Mouse (Mus musculus) neural tube, embryonic 14.5 days (tissue): Measurements from ENCODE around the gene Clta. TPM values are rescaled to one million over a fixed set of nuclear protein-coding genes. Genes with fewer than 3 reads are reported as not detected.

Experiments
- ATAC-seq: fragments of 200-750 bp; cut with Nextera tagmentation; 2 replicates; pipeline ENCODE4 v1.8.0; 2017; ENCODE audit warnings: low read depth, mild to moderate bottlenecking, moderate TSS enrichment, moderate library complexity
- H3K27ac ChIP-seq: fragments of 300-500 bp; sonication (generic); 2 replicates; pipeline ENCODE4 v1.5.1; 2014; ENCODE audit warnings: low read depth, mild to moderate bottlenecking, control low read depth, low read length, moderate library complexity, mixed read lengths
- H3K27me3 ChIP-seq: fragments of 300-500 bp; sonication (generic); 2 replicates; pipeline ENCODE4 v1.6.1; 2014; ENCODE audit warnings: low read length; ENCODE audit not compliant: control insufficient read depth, insufficient read depth
- H3K36me3 ChIP-seq: fragments of 300-500 bp; sonication (generic); 2 replicates; pipeline ENCODE4 v1.6.1; 2014; ENCODE audit warnings: low read length, mixed read lengths; ENCODE audit not compliant: control insufficient read depth, insufficient read depth
- H3K4me1 ChIP-seq: fragments of 300-500 bp; sonication (generic); 2 replicates; pipeline ENCODE4 v1.6.1; 2014; ENCODE audit warnings: low read length; ENCODE audit not compliant: control insufficient read depth, insufficient read depth
- H3K4me2 ChIP-seq: fragments of 300-500 bp; sonication (generic); 2 replicates; pipeline ENCODE4 v1.6.1; 2014; ENCODE audit warnings: mild to moderate bottlenecking, low read depth, low read length, control low read depth
- H3K4me3 ChIP-seq: fragments of 300-500 bp; sonication (generic); 2 replicates; pipeline ENCODE4 v1.5.1; 2014; ENCODE audit warnings: low read depth, low read length, control low read depth, mixed read lengths
- H3K9ac ChIP-seq: fragments of 300-500 bp; sonication (generic); replicated peaks from 2 replicates; pipeline ENCODE4 v1.6.1; 2014; ENCODE audit warnings: low read depth, mild to moderate bottlenecking, control low read depth, low read length, mixed read lengths
- H3K9me3 ChIP-seq: fragments of 300-500 bp; sonication (generic); 2 replicates; pipeline ENCODE4 v1.6.1; 2016; ENCODE audit warnings: low read length; ENCODE audit not compliant: control insufficient read depth
- WGBS: fragments of 180-500 bp; shearing (Covaris S2); extraction: QIAGEN DNeasy Blood & Tissue Kit; methylation state at CpG from one replicate; pipeline ENCODE4 v1.1.7; 2014; 5-methylcytosine and 5-hydroxymethylcytosine counted together
- polyA plus RNA-seq: library from polyadenylated mRNA; unstranded; fragments of >200 nt; fragmentation: Nextera tagmentation; extraction: Ambion mirVana; gene quantifications from 2 replicates; pipeline ENCODE4 v1.2.1, GENCODE M21; 2014

The Clta gene
- polyA plus RNA-seq, 1 experiment from 2014 or later: 349 TPM

GRCm38 (mm10) chr4:44072146-44072872 is 68.1 kb downstream of the Clta start:
- no peaks in the 10 kb centered on the region for H3K27me3 ChIP-seq
- peak overlapping the region; percentile 80 for H3K9ac ChIP-seq
- H3K9me3 ChIP-seq: no peaks in the 10 kb centered on the region
- H3K4me2 ChIP-seq: peak overlapping the region; percentile 66
- peak; percentile 97 for ATAC-seq
- peak overlapping the region; percentile 85 for H3K27ac ChIP-seq
- H3K36me3 ChIP-seq: no peaks in the 10 kb centered on the region
- peaks cover 11% of the 10 kb centered on the region for H3K4me1 ChIP-seq
- 0% methylated on average over 62 of the region's 70 CpGs for WGBS
- peak overlapping the region; percentile 92 for H3K4me3 ChIP-seq

GRCm38 (mm10) chr4:44072873-44073441 is 68.7 kb downstream of the Clta start:
- WGBS: 11% methylated on average over 9 of the region's 9 CpGs

GRCm38 (mm10) chr4:44073799-44074198 is 69.5 kb downstream of the Clta start:
- Histone ChIP-seq H3K4me1 (peaks cover 11% of the 10 kb centered on the region), H3K9me3 (no peaks in the 10 kb centered on the region), H3K27ac (no peak overlapping the region), H3K27me3 (no peaks in the 10 kb centered on the region), H3K9ac (no peak overlapping the region), H3K4me2 (no peak overlapping the region), H3K36me3 (no peaks in the 10 kb centered on the region), H3K4me3 (no peak overlapping the region)
- WGBS: 87% methylated on average over 3 of the region's 3 CpGs
- ATAC-seq: no peak

More at GRCm38 (mm10) chr4:44072873-44073441, 68.7 kb downstream of the Clta start:
- peak; percentile 57; the same call in 1 of the 2 replicates for ATAC-seq
- H3K4me1 ChIP-seq: peaks cover 11% of the 10 kb centered on the region
- H3K4me2 ChIP-seq: peak overlapping the region; percentile 66
- H3K9me3 ChIP-seq: no peaks in the 10 kb centered on the region
- H3K36me3 ChIP-seq: no peaks in the 10 kb centered on the region
- H3K27ac ChIP-seq: peak overlapping the region; percentile 85; the same call in 1 of the 2 replicates
- no peaks in the 10 kb centered on the region for H3K27me3 ChIP-seq
- H3K9ac ChIP-seq: peak overlapping the region; percentile 80
- peak overlapping the region; percentile 92 for H3K4me3 ChIP-seq

- ATAC-seq: no peak
- Histone ChIP-seq H3K4me1 (peaks cover 11% of the 10 kb centered on the region), H3K9ac (no peak overlapping the region), H3K27ac (no peak overlapping the region), H3K27me3 (no peaks in the 10 kb centered on the region), H3K4me2 (no peak overlapping the region), H3K9me3 (no peaks in the 10 kb centered on the region), H3K4me3 (no peak overlapping the region), H3K36me3 (no peaks in the 10 kb centered on the region)
- whole genome bisulfite sequencing: 75% methylated on average over 4 of the region's 4 CpGs
Observed at GRCm38 (mm10) chr4:44074422-44074821, 70.2 kb downstream of the Clta start.

GRCm38 (mm10) chr4:44078358-44078933 is 74.2 kb downstream of the Clta start:
- no peaks in the 10 kb centered on the region for H3K4me1 ChIP-seq
- H3K9me3 ChIP-seq: no peaks in the 10 kb centered on the region
- no peak overlapping the region for H3K4me3 ChIP-seq
- no peaks in the 10 kb centered on the region for H3K27me3 ChIP-seq
- H3K36me3 ChIP-seq: no peaks in the 10 kb centered on the region
- ATAC-seq: no peak
- 88% methylated on average over 7 of the region's 7 CpGs for WGBS
- H3K9ac ChIP-seq: no peak overlapping the region
- no peak overlapping the region for H3K4me2 ChIP-seq
- no peak overlapping the region for H3K27ac ChIP-seq

Other genes with a start within 250 kb of the Clta start
- gene Olfr159, start 233.4 kb upstream of the Clta start, polyA plus RNA-seq: not detected in 2 replicates
- gene Olfr156, start 180.6 kb upstream of the Clta start, polyA plus RNA-seq: not detected in 2 replicates
- gene Olfr157, start 164.3 kb upstream of the Clta start, polyA plus RNA-seq: not detected in 2 replicates
- gene Olfr155, start 152.9 kb upstream of the Clta start, polyA plus RNA-seq: not detected in 2 replicates
- gene Reck, start 128.9 kb upstream of the Clta start, polyA plus RNA-seq: 6.3 and 9.2 TPM in 2 replicates
- 37.3 and 54.3 TPM in 2 replicates for gene Glipr2, start 47.1 kb upstream of the Clta start, polyA plus RNA-seq
- not detected in 2 replicates for gene Ccin, start 21.0 kb upstream of the Clta start, polyA plus RNA-seq
- 27.0 and 31.8 TPM in 2 replicates for gene Gne, start 79.7 kb downstream of the Clta start, polyA plus RNA-seq
- gene Rnf38, start 229.3 kb downstream of the Clta start, polyA plus RNA-seq: 47.9 and 50.9 TPM in 2 replicates